Mouse (Mus musculus) kidney, adult 8-10 months (tissue): ENCODE results near the gene Plcd1.

Experiments used
- DNase-seq, 2 experiments: peaks; one replicate each; pipeline ENCODE4 v3.0.0; 2022

Plcd1 gene

DNA sequence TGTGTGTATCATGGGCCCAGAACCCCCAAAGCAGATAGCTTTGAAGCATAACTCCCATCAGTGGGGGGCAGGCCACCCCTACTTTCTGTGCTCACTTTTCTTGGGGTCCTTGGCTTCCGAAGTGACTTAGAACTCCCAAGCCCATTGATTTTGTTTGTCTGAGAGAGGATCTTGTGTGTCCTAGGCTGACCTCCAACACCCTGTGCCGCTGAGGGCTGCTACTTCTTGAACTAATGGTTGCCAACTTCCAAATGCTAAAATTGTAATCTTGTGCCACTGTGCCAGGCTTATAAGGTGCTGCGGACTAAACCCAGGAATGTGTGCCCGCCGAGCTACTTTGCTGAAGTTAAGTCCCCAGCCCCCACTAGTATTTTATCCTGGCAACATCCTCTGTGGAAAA lies 2.8 kb downstream of the Plcd1 start:
- no peak for DNase-seq

DNA sequence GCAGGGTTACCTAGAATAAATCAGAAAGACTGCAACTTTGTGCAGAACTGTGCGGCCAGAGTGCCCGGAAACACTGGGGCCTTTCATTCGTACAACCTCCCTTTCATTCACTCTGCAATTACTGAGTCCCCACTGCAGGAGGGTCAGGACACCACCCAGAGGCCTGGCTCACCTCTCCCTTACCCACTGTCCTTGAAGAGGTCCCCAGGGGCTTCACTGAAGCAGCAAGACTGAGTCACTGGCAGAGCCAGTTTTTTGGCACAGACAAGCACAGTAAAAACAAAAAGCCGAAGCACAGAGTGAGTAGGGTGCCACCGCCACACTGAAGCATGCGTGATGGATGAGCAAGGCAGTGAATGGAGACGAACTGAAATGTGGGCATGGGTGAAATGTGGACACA lies 3.9 kb downstream of the Plcd1 start:
- no peak for DNase-seq

DNA sequence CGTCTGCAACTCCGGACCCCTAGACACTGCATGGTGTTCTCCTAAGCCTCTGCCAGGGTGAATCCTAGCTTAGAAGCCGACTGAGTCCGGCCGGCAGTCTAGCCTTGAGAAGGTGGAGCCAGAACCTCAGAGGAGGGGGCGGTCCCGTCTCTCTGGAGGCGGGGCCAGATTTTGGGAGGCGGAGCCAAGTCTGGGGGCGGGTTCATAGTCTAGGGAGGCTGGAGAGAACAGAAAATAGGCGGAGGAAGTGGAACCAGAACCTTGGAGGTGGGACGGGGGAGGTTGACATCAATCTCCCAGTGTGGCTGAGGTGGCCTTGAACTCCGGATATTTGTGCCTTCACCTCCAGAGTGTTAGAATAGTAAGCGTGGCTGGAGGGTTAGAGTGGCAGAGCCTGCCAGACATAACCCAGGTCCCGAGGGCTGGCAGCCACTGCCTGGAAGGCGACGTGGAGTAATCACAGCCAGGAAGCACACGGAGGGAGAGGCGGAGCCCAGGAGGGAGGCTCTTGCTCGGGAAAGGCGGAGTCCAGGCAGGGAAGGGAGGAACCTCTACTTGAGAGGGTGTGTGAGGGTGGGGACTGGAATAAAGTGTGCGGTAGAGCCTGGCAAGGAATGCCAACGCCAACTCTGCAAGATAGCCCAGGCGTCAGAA lies 5.0 kb downstream of the Plcd1 start:
- DNase-seq = peak; percentile 95 to 99

DNA sequence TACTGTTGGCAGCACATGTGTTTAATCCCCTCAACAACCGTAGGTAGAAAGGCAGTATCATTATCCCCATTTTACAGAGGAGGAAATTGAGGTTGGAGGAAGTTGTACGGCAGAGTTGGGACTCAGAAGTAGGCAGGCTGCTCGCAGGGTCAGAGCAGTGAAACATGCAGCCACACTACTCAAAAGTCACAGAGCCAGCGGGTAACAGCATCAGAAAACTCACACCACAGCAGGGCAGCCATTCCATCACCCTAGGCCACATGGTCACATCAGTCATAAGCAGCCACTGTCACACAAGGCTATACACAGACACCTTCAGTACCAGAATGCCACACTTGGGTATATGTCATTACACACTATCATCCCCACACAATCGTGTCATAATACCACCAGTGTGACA lies 6.0 kb downstream of the Plcd1 start:
- DNase-seq = no peak

DNA sequence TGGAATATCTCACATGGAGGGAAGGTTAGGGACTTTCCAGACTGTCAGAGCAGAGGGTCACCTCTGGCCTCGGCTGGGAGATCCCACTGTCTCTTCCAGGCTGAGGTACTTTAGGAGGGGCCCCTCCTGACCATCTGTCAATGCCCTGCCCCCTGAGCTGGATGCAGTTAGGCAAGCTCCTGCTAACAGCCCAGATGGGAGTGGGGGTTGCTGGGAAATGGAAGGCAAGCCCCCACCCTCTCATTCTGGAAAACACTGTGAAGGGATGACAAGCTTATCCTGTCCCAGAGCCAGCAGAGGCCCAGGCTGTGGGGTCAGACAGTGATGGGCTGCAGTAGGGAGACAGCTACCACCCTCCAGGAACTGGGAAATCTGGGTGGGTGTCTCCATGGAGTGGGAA lies 6.9 kb downstream of the Plcd1 start:
- DNase-seq = no peak

DNA sequence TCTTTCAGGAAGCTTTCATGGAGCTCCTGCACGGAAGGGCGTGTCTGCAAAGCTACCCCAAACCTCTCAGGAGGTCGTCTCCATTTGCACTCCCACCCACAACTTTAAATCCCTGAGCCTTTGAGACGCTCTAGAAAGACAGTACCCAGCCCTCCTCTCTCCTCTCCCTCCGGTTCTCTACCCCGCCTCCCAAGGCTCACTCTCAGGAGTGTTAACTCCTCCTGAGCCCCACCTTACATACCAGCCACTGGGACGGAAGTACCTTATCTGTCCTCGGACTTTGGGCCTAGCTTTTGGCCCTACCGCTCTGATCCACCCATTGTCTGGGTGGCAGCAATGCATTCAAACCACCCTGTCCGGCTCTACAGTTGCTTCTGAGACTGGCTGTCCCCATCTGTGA lies 9.3 kb downstream of the Plcd1 start:
- DNase-seq = no peak

DNA sequence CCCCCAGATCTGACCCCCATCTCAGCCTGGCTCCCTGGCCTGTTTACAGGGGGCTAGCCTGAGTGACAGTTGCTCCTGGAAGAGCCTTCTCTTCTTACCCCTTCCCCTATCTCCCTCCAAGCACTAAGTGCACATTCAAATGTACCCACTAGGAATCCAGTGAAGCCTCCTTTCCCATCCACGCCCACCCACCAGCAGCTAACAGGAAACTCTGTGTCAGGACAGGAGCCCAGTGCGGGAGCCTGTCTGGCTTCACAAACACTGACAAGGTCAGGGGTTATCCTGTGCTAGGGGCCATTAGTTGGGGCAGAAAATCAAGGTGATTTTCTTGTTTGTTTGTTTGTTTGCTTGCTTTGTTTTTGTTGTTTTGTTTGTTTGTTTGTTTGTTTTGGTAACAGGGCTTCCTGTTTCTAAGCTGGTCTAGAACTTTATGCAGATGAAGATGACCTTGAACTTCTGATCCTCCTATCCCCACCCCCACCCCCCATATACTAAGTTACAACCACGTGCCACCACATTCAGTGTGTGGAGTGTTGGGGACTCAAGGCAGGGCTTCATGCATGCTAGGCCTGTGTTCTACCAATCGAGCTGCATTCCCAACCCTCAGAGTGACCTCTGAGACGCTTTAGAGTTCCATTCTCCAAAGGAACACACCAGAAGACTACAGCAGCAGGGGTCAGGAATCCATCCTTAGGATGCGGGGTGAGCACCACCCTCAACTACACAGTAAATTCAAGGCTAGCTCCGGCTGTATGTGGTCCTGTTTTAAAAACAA lies 10.5 kb downstream of the Plcd1 start:
- DNase-seq = no peak

DNA sequence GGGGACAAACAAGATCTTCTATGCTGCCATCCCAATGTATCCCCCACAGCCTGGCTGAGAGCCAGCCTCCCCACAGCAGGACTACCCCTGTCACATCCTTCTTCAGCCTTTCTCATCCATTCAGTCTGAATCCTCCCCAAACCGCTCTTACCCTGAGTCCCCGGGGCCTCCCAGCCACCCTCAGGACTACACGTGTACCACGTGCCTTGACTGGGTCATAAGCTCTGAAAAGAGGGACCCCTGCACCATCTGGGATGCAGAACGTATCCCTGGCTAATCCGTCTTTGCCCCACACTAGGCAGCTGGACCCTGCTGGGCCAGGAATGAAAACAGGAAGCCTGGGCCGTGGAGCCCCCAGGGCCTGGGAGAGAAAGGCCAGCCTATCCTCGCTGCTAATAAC lies 11.3 kb downstream of the Plcd1 start:
- DNase-seq = no peak

DNA sequence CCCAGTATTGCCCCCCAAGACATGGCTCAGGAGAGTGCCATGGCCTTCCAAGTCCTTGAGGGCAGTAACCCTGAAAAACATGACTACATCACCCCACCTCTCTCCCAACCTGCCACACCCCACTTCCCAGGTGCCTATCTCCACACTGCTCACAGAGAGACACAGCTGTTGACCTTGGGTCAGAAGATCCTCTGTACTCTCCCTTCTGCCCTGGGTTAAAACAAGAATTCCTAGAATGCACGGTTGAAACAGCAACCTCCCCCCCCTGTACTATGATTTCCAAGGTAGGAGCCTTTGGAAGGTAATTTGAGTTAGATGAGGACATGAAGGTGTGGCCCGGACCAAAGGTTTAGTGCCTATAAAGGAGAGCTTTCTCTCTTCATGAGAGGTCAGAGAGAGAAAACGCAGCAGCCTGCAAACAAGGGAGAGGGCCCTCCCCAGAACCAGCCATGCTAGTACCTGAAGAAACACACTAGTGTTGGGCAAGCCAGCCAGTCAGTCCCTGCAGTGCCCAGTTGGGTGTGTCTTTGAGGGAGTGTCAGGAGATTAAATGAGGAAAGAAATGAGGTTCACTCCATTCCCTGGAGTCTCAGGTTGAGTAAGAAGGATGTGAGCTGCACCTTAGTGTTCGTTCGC lies 13.1 kb downstream of the Plcd1 start:
- no peak for DNase-seq

DNA sequence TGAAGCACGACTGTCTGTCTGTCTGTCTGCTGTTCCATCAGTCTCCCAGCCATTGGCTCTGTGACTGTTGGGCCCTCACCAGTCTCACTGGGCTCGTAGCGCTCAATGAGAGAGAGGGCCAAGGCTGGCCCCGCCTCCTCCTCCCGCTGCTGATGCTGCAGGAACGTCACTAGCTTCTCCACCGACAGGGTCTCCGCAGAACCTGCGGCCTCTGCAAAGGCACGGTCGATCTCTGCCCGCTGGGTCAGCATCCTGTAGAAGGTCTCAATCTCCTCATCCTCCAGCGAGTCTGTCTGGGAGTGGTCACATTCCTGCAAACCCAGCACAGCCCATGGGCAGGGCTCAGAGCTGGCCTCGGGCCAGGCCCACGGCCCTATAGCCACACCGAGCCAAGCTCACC lies 17.6 kb downstream of the Plcd1 start:
- no peak for DNase-seq

DNA sequence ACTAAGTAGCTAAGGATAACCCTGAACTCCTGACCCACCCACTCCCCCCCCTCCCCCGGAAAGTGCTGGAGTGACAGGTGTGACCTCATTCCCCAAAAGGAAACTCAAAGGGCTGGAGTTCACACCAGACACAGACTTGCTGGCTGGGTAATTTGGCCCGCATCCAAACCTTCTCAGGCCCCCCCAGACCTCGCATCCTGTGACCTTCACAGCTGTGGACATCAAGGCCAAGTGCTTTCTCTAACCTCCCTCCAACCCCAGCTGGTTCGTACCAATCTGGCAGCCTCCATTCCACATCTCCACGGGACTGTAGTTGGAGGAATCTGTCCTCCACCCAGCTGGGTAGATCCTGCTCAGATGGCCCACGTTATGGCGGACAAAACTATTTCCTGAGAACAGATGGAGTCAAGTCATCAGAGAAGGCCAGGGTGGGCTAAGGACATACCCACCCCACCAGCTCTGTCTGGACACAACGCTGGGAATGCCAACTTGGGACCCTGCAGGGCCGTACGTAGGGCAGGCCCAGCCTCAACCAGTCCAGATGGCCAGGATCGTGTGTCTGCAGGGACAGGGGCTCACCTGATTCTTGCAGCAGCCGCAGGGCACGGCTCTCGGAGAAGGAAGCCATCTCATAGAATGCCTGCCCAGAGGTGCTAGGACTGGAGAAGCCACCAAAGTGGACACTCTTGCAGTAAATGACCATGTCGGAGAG lies 20.0 kb downstream of the Plcd1 start:
- peak in 1 of 2 experiments; percentile 39 for DNase-seq

DNA sequence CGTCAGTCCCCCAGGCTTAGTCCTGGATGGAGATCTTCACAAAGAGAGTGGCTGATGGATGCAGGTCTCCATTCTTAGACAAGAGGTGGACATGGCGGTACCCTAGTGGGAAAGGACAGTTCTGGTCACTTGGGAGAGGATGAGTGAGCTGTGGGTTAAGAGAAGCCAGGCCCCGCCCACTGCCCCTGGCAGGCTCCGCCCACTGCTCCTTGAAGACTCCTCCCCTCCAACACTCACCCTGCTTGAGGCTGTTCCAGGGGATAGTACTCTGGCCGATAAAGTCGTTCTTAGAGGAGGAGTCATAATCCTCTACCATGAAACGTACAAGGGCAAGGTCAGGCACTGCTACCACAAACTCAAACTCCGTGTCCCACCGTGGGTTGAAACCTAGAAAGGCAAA lies 21.5 kb downstream of the Plcd1 start:
- peak in 1 of 2 experiments; percentile 39 for DNase-seq

DNA sequence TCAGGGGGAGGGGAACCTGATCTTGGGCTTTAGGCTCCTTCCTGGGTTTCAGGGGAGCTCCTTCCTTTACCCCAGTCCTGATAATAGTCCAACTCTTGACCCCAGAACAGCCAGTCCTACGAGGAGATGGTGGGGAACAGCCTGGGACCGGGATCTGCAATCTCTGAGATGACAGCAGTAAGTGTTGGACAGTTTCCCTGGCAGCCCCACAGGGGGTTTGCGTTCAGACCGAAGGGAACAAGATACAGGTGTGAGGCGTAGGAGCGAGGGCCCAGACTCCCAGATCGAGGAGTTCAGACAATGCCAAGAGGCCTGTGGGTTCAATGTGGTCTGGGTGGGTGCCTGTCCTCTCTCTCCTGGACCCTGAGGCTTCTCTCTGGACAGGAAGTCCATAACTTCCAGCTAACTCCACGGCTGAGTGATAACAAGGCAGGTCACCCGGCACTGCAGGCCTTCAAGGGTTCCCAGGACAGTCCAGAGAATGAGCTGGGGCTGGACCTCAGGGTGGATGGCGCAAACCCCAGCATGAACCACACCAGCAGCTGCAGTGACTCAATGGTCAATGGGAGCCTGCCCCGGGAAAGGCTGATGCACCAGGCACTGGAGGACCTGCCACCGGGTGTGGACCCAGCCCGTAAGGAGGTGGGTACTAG lies 23.0 kb downstream of the Plcd1 start:
- DNase-seq = no peak

DNA sequence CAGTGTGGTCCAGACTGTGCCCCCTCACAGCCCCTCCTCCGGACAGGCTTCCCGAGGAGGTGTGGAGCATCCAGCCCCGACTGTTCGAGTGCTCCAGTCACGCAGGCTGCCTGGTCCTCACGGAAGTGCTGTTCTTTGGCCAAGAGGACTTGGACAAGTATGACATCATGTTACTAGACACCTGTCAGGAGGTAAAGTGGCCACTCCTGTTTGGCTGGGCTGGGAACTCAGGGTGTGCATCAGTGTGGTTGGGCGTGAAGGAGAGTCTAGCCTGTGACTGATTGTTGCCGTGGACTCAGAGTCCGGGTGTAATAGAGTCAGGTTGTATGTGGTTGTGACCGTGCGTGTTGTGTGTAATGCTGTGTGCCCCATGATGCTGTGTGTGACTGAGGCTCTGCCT lies 25.0 kb downstream of the Plcd1 start:
- DNase-seq = no peak

DNA sequence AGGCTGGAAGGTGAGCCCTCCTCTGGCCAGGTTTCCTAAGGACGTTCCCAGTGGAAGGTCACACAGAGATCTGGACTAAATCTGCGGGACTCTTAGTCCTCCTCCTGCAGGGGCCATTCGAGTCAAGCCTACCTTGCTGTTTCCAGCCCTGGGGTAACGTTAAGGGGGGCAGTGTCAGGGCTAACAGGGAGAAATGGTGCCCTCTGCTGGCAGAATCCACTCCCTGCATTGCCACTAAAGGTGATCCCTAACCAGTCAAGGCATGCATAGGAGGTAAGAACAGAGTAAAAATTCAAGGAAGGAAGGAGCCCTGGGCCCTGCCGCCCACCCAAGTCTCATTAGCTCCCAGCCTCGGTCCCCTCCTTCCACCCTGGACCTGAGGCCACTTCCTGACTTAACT lies 25.7 kb downstream of the Plcd1 start:
- peak; percentile 73 to 87 for DNase-seq

DNA sequence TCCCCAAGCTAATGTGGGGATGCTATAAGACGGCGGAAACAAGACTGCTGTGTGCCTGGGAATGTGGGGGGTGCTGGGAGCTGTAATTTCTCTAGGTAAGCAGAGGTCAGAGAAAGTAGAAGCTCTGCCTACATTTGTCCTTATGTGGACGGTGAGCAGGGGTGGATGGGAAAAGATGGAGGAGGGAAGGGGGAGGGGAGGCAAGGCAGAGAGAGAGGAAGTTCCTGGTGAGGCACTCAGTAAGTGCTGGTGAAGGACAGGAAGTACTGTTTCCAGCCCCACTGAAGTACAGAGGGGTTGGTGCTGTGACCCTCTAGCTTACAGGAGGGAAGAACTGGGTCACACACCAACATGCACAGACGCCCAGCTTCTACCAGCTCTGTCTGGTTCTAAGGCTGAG lies 29.0 kb downstream of the Plcd1 start:
- no peak for DNase-seq

DNA sequence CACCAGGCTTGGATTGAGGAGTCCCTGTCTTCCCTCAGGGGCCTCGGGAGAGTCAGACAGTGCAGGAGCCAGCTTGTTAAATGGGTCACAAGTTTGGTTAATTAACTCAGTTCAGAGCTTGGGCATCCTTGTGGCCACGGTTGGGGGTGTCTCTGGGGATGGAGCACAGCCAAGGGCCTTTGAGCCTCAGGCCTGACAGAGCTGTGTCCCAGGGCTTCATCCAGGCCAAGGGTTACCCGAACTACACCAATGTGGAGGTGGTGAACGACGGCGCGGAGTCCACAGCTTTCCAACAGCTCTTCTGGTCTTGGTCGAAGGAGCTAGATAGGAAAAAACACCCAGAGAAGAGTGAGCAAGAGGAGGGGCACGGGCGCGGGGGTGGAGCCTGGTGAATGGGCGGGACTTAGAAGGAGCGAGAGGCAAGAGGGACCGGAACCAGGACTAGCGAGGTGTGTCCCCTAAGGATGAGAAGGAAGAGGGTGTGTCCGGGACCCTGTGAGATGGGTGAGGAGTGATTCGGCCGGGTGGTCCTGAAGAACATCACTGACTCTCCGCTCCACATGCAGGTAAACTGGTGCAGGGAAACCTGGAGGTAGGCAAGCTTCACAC lies 30.2 kb downstream of the Plcd1 start:
- DNase-seq = peak; percentile 87 to 88

DNA sequence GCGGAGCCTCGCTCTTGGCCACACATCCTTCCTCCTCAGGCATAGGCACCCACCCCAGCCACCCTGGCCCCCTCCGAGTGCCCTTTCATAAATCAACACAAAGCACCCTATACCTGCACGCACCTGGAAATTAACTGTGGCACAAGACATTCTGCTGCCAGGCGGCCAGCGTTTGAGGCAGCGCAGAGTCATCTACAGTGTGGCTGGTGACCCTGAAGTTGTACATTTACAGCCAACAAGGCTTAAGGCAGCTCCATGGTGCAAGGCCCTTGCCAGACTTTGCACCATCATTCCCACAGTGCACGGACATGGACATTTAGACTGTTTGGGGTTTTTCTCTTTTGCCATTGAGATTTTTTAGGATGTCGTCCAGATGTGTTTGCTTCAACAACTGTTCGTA lies 32.6 kb downstream of the Plcd1 start:
- peak in 1 of 2 experiments; percentile 43 for DNase-seq

DNA sequence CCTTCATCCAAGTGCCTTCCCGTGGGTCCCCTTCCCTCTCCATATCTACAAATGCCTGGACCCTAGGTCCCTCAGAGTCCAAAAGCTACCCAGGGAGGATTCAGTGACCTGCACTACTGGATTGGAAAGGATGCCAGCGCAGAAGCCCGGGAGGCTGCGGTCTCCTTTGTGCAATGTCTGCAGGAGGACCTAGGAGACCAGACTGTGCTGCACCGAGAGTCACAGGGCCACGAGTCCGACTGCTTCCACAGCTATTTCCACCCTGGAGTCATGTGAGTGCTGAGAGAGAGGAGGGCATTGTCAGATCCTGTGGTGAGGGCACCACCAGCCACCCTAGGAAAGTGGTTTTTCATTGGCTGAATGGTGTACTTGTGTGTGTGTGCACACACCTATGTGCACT lies 35.1 kb downstream of the Plcd1 start:
- DNase-seq = peak in 1 of 2 experiments; percentile 22

DNA sequence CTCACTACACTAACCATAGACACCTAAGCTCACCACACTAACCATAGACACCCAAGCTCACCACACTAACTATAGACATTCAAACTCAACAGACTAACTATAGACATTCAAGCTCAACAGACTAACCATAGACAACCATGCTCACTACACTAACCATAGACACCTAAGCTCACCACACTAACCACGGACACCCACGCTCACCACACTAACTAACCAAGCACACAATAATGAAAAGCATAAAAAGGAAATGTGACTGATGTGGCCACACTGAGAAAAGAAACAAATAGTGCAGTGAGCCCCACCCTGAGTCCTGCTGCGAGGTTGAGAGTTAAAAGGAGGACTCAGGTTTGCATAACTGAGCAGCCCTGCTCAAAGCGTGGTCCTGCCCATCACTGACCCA lies 38.0 kb downstream of the Plcd1 start:
- no peak for DNase-seq

DNA sequence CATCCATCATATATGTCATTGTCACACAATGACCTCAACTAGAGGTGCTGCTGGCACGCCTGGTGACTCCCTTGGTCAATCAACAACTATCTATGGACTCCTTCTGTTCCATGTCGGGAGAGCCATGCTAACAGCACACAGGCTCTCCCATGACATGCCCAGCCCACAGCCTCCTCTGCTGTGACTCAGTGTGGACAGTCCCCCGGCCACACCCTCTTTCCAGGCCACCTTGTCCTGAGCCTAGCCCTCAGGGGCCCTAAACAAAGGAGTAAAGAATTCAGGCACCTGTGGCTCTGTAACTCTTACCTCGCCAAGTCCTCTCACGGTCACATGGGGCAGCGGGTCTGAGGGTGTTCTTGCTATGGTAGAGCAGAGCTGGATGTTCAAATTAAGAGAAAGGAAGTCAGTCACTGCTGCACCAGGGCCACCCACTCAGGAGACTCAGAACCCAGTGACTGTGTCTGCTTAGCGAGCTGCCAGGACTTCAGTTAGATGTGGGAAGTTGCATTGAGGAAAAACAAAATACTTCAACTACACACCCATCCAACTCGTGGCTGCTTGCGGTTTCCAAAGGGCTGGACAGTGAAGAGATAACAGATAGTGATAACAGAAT lies 39.2 kb downstream of the Plcd1 start:
- DNase-seq = no peak
